Mouse (Mus musculus): ENCODE data around the gene Zfp986.
"Not testable (repeated sequence)": the region's sequence is repeated elsewhere in the genome, so short reads cannot be mapped to it uniquely, and the experiment has no call there.

The Zfp986 gene

DNA sequence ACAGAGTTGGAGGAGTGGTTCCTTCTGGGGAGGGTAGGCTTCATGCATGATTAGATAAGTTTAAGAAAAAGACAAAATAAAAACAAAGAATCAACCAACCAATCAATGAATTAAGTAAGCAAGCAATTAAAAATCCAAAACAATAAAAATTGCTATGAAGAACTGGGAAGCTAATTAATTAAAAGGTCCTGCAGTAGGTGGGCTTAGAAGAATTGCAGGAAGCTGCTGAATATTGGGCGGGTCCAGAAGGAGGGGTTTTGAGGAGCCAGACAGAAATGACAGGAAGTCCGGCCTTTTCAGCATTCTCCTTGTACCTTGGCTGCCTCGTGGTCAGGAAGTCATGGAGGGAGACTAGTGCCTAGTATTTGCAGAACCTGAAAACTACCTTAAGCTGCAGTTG lies at the start of gene Zfp986:
Gene Zfp986 (plus strand): TSS at position 301 of the 400 bp plus-strand sequence.
- not testable (repeated sequence) for DNase-seq

DNA sequence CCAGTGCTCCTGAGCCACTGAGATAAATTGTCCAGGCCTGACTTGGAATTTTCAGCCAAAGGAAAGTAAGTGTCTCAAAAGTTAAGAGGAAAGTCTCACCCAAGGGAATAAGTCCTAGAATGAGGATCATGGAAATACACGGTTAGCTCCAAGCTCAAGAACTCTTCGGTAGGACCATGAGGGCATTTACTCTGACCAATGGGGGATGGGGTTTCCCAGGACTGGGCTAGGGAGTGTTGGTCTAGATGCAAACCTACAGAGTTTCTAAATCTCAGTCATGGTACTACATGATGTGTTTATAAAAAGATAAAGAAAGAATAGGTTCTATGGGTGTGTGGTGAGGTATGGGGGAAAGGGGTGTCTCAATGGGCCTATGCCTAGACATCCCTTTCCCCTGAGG lies 48.6 kb upstream of the Zfp986 start:
- DNase-seq, result not testable (repeated sequence)

DNA sequence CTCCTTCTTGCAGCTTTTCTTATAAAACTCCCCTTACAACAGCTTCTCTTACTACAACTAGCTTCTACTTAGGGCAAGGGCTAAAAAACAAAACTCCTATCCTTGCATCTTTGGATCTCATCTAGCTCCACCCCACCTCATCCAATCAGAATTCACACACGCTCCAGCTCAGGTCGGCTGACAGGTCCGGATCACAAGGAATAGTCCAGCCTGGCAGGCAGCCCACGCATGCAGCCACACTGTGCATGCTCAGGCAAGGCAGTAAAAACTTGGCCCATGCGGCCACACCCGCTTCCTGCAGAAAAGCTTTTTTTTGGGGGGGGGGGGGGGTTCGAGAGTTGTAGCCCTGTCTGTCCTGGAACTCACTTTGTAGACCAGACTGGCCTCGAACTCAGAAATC lies 43.0 kb upstream of the Zfp986 start:
- DNase-seq, result not testable (repeated sequence)

DNA sequence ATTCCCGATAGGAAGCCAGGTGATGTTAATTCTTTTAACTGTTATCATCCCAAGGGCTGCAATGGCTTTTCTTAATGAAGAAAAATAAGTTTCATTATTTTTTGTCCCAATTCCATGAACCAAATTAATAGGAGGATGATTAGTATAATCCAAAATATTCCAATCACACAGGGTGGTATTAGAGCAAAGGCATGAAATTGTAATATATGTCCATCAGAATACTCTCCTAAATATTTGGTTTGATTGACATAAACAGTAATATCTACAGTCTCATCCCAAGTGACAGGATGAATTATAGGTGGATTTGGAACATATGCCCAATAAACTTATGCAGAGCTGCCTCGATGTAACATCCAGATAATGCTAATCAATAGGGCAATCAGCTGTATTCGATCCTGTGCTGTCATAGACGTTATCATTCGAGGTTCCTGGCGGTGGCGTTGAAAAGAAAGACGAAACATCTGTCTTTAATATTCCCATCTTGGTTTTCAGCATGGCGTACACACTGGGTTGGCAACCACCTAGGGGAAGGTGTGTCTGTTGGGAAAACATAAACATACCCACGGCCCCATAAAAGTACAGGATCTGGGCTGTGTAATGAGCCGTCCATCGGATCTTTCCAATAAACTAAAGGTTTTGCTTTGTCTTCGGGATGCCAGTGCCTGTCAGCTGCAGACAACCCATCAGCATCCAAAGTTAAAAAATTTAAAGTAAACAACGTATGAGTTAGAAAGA lies 37.1 kb upstream of the Zfp986 start:
- not testable (repeated sequence) for DNase-seq

DNA sequence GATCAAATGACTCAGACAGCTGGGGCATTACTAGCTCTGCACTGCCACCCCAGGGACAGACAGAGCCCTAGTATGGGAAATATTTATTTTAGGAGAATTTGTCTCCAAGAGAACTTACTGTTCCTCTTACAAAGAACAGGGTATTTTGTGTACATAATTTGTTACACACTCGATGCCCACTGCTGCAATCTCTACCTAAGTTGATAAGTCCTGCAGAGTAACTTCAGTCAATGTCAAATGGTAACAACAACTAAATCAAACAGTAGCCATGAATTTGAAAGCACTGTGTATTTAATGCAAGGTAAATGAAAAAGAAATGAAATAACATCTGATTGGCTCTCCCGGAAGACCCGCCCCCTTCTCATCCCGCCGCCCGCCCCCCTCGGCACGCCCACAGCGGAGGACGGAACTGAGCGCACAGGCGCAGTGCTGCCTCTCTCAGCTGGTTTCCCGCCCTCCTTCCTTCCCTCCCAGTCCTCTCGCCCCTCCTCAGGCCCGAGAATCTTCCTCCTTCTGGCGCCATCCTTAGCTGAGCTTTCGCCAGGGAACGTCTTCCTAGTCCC lies 32.2 kb upstream of the Zfp986 start:
- not testable (repeated sequence) for DNase-seq

DNA sequence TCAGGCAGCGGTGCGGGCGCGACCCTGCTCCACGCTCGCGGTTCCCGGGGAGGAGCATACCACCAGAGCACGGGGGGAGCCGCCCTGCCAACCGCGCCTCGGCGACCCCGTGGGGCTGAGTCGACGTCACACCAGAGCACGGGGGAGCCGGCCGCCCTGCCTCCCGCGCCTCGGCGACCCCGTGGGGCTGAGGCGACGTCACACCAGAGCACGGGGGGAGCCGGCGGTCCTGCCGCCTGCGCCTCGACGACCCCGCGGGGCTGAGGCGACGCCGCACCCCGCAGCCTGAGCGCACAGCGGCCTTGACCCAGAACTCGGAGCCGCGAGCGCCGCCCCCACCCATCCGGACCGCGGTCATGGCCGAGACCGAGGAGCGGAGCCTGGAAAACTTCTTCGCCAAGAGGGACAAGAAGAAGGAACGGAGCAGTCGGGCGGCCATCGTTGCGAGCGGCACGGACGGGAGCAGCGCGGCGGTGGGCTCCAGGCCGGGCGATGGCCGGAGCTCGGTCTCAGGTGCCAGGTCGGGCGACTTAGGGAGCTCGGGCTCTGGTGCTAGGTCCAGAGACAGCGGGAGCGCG lies 31.6 kb upstream of the Zfp986 start:
- not testable (repeated sequence) for DNase-seq

DNA sequence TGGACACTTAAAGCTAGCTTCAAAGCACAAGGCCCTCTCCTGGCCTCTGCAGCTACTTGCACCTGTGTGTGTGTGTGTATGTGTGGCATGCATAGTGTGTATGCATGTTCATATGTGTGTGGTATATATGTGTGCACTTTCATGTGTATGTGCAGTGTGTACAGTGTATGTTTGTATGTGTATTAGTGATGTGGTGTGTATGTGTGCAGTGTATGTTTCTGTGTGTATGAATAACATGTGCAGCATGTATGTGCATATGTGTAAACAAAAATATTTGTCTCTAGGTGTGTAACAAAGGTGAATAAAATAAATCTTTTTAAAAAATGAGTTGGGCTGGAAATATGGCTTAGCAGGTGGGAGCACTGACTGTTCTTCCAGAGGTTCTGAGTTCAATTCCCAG lies 21.8 kb upstream of the Zfp986 start:
- not testable (repeated sequence) for DNase-seq

DNA sequence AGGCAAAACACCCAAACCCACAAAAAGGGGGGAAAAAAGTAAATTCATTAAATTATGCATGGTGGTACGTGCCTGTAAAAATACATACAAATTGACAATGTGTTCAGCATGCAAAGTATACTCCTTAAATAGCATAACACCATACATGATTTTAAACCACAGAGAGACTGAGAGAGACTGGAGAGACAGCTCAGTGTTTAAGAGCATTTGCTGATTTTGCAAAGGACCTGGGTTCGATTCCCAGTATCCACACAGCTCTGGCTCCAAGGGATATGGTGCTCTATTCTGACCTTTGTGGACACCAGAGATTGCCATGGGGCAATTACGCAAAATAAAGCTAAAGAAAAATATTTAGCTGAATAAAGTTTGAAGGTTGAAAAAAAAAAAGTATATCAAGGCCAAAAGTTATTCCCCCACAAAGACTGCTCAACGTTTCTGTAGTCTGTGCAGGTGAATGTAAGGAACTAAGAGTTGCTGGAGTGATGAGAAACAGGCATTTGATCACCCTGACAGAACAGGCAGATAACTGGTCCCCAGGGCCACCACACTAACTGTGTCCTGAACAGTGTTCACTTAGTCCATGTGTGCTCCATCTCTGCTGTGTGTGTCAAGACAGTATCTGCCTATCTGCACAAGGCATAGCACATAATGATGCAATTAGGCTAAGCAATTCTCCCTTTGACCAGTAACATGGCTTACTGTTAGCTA lies 20.3 kb upstream of the Zfp986 start:
- DNase-seq, result not testable (repeated sequence)

DNA sequence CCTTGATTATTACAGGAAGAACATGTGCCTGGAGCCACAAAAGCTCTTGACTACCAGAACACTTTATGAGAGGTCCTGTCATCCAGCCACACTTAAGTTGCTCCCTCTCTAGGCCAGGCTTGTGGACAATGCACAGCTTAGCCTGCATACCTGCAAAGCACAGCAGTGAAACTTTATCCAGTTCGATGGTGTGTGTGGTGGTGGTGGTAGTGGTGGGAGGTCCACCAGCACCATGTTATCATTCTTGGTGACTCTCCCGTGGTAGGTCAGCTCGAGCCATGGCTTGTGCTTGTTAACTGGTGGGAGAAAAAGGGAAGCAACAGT lies 19.7 kb upstream of the Zfp986 start:
- not testable (repeated sequence) for DNase-seq

DNA sequence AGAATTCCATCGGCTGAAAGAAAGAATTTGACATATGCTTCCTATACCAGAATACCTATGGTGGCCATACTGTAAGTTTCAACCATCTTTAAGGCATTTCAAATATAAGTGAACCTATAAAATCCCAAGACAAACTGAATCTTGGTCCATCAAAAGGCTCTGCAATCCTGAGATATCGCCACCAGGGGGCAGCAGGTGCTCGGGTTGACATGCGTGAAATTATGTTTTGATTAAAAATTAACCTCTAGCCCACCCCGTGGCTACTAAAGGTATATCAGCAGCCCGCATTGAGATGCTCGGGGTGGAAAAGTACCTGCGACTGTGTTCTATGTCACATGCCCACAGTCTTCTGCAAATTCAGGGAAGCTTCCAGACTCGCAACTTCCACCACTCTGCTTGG lies 17.2 kb upstream of the Zfp986 start:
- DNase-seq, result not testable (repeated sequence)

DNA sequence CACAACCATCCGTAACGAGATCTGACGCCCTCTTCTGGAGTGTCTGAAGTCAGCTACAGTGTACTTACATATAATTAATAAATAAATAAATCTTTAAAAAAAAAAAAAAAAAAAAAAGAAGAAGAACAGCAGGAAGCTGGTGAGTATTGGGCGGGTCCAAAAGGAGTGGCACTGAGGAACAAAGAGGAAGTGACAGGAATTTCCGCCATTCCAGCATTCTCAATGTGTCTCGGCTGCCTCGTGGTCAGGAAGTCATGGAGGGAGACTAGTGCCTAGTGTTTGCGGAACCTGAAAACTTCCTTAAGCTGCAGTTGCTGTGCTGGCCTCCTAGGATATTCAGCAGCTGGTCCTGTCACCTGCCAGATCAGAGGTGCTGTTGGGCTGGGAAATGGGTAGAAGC lies 4.7 kb upstream of the Zfp986 start:
- DNase-seq, result not testable (repeated sequence)

Measured in kidney, adult 18-20 months (tissue).